Mouse (Mus musculus): Measurements from ENCODE around the gene Mxra7. TPM values are rescaled to one million over a fixed set of nuclear protein-coding genes. Genes with fewer than 3 reads are reported as not detected.
"Not testable (repeated sequence)": the region's sequence is repeated elsewhere in the genome, so short reads cannot be mapped to it uniquely, and the experiment has no call there.

Mxra7 gene
- polyA plus RNA-seq, 1 experiment from 2014 or later = 62.0 TPM

- ATAC-seq (ENCODE audit: low read depth) = peak; percentile 71
- WGBS = under 1% methylated on average over 87 of the region's 91 CpGs
- Histone ChIP-seq H3K36me3 (peaks cover 44% of the 10 kb centered on the region), H3K27me3 (no peaks in the 10 kb centered on the region), H3K4me3 (peak within 1 kb of the TSS; percentile 98), H3K9me3 (no peaks in the 10 kb centered on the region), H3K4me2 (peak within 1 kb of the TSS; percentile 98), H3K9ac (peak within 1 kb of the TSS; percentile 96), H3K4me1 (replicated peaks) (peaks cover 50% of the 10 kb centered on the region), H3K27ac (replicated peaks) (peak within 1 kb of the TSS; percentile 98)
These were observed 24.5 kb upstream of the Mxra7 start, which contains the start of gene Mfsd11 for GRCm38 (mm10) chr11:116852291-116852890. Mfsd11 (plus strand) TSS chr11:116852440.

- no peak for ATAC-seq (ENCODE audit: low read depth)
- peaks cover 47% of the 10 kb centered on the region for H3K36me3 ChIP-seq
- H3K9ac ChIP-seq = peak overlapping the region; percentile 96
- no peaks in the 10 kb centered on the region for H3K9me3 ChIP-seq
- WGBS = 1% methylated on average over 29 of the region's 29 CpGs
- peaks cover 51% of the 10 kb centered on the region for H3K4me1 ChIP-seq (replicated peaks)
- H3K27ac ChIP-seq (replicated peaks) = peak overlapping the region; percentile 98
- peak overlapping the region; percentile 98 for H3K4me3 ChIP-seq
- H3K27me3 ChIP-seq = no peaks in the 10 kb centered on the region
- peak overlapping the region; percentile 98 for H3K4me2 ChIP-seq
These were observed 23.9 kb upstream of the Mxra7 start for GRCm38 (mm10) chr11:116851576-116852290.

GRCm38 (mm10) chr11:116850833-116851477 lies 23.1 kb upstream of the Mxra7 start:
- 44% methylated on average over 6 of the region's 6 CpGs for WGBS
- peak overlapping the region; percentile 96 for H3K9ac ChIP-seq
- H3K4me2 ChIP-seq = peak overlapping the region; percentile 98
- H3K9me3 ChIP-seq = no peaks in the 10 kb centered on the region
- H3K27ac ChIP-seq (replicated peaks) = no peak overlapping the region
- H3K36me3 ChIP-seq = peaks cover 46% of the 10 kb centered on the region
- ATAC-seq (ENCODE audit: low read depth) = no peak
- H3K4me3 ChIP-seq = peak overlapping the region; percentile 98
- H3K4me1 ChIP-seq (replicated peaks) = peaks cover 56% of the 10 kb centered on the region
- H3K27me3 ChIP-seq = no peaks in the 10 kb centered on the region

- Histone ChIP-seq H3K27ac (replicated peaks) (no peak overlapping the region), H3K4me1 (replicated peaks) (peaks cover 51% of the 10 kb centered on the region), H3K36me3 (peaks cover 47% of the 10 kb centered on the region), H3K9ac (no peak overlapping the region), H3K4me2 (peak overlapping the region; percentile 98), H3K27me3 (no peaks in the 10 kb centered on the region), H3K9me3 (no peaks in the 10 kb centered on the region), H3K4me3 (peak overlapping the region; percentile 98; the same call in 1 of the 2 replicates)
- no peak for ATAC-seq (ENCODE audit: low read depth)
- 62% methylated on average over 4 of the region's 4 CpGs for WGBS
These were observed 22.2 kb upstream of the Mxra7 start for GRCm38 (mm10) chr11:116850085-116850484.

GRCm38 (mm10) chr11:116849587-116849986 lies 21.7 kb upstream of the Mxra7 start:
- H3K4me2 ChIP-seq = no peak overlapping the region
- no peak overlapping the region for H3K27ac ChIP-seq (replicated peaks)
- no peak overlapping the region for H3K9ac ChIP-seq
- H3K4me3 ChIP-seq = no peak overlapping the region
- peaks cover 47% of the 10 kb centered on the region for H3K36me3 ChIP-seq
- no peak for ATAC-seq (ENCODE audit: low read depth)
- H3K4me1 ChIP-seq (replicated peaks) = peaks cover 51% of the 10 kb centered on the region
- no peaks in the 10 kb centered on the region for H3K27me3 ChIP-seq
- H3K9me3 ChIP-seq = no peaks in the 10 kb centered on the region

GRCm38 (mm10) chr11:116848877-116849178 lies 21.0 kb upstream of the Mxra7 start:
- H3K4me2 ChIP-seq; ATAC-seq (ENCODE audit: low read depth); H3K27ac ChIP-seq (replicated peaks); H3K4me3 ChIP-seq; H3K27me3 ChIP-seq; H3K9me3 ChIP-seq; H3K9ac ChIP-seq: not testable (repeated sequence)
- H3K36me3 ChIP-seq = peaks cover 47% of the 10 kb centered on the region
- 81% methylated on average over 2 of the region's 2 CpGs for WGBS
- peaks cover 51% of the 10 kb centered on the region for H3K4me1 ChIP-seq (replicated peaks)

- Histone ChIP-seq H3K4me1 (replicated peaks) (peaks cover 53% of the 10 kb centered on the region), H3K36me3 (peaks cover 47% of the 10 kb centered on the region)
- no peak for ATAC-seq (ENCODE audit: low read depth)
These were observed 20.4 kb upstream of the Mxra7 start for GRCm38 (mm10) chr11:116848086-116848876.

GRCm38 (mm10) chr11:116847187-116848085 lies 19.6 kb upstream of the Mxra7 start:
- 92% methylated on average over 3 of the region's 3 CpGs for WGBS
- Histone ChIP-seq H3K4me2 (no peak overlapping the region), H3K36me3 (peaks cover 47% of the 10 kb centered on the region), H3K9ac (no peak overlapping the region), H3K4me3 (no peak overlapping the region), H3K27ac (replicated peaks) (no peak overlapping the region), H3K27me3 (no peaks in the 10 kb centered on the region), H3K9me3 (no peaks in the 10 kb centered on the region), H3K4me1 (replicated peaks) (peaks cover 53% of the 10 kb centered on the region)
- no peak for ATAC-seq (ENCODE audit: low read depth)

More at GRCm38 (mm10) chr11:116848086-116848876, 20.4 kb upstream of the Mxra7 start:
- Histone ChIP-seq H3K27me3 (no peaks in the 10 kb centered on the region), H3K9me3 (no peaks in the 10 kb centered on the region), H3K9ac (no peak overlapping the region), H3K4me3 (no peak overlapping the region), H3K4me2 (no peak overlapping the region), H3K27ac (replicated peaks) (no peak overlapping the region)
- 78% methylated on average over 5 of the region's 5 CpGs for WGBS

GRCm38 (mm10) chr11:116846593-116847181 lies 18.8 kb upstream of the Mxra7 start:
- peaks cover 58% of the 10 kb centered on the region for H3K4me1 ChIP-seq (replicated peaks)
- WGBS = 88% methylated on average over 4 of the region's 4 CpGs
- H3K9ac ChIP-seq = no peak overlapping the region
- H3K4me2 ChIP-seq = no peak overlapping the region
- ATAC-seq (ENCODE audit: low read depth) = no peak
- peaks cover 47% of the 10 kb centered on the region for H3K36me3 ChIP-seq
- H3K27me3 ChIP-seq = no peaks in the 10 kb centered on the region
- H3K27ac ChIP-seq (replicated peaks) = no peak overlapping the region
- H3K9me3 ChIP-seq = no peaks in the 10 kb centered on the region
- H3K4me3 ChIP-seq = no peak overlapping the region

- H3K9me3 ChIP-seq = no peaks in the 10 kb centered on the region
- H3K9ac ChIP-seq = peak within 1 kb of the TSS; percentile 91
- H3K4me2 ChIP-seq = peak within 1 kb of the TSS; percentile 94
- under 1% methylated on average over 72 of the region's 72 CpGs for WGBS
- no peaks in the 10 kb centered on the region for H3K27me3 ChIP-seq
- H3K36me3 ChIP-seq = peaks cover 52% of the 10 kb centered on the region
- ATAC-seq (ENCODE audit: low read depth) = peak; percentile 97
- H3K4me1 ChIP-seq (replicated peaks) = peaks cover 65% of the 10 kb centered on the region
- H3K4me3 ChIP-seq = peak within 1 kb of the TSS; percentile 82
- peak within 1 kb of the TSS; percentile 97 for H3K27ac ChIP-seq (replicated peaks)
These were observed 15.7 kb upstream of the Mxra7 start, which contains the start of the genes Mettl23 and Jmjd6 for GRCm38 (mm10) chr11:116843261-116844233. Mettl23 (plus strand) TSS chr11:116843278. Jmjd6 (minus strand) TSS chr11:116843449.
